Mouse (Mus musculus) midbrain, embryonic 13.5 days (tissue): ENCODE measurements around the gene Lrp2. TPM values are rescaled to one million over a fixed set of nuclear protein-coding genes. Genes with fewer than 3 reads are reported as not detected.

Experiments
- ATAC-seq: fragments of 200-750 bp; cut with Nextera tagmentation; 2 replicates; pipeline ENCODE4 v1.8.0; 2017; ENCODE audit warnings: mild to moderate bottlenecking, moderate TSS enrichment, moderate library complexity
- H3K27ac ChIP-seq: fragments of 300-500 bp; sonication (generic); 2 replicates; pipeline ENCODE4 v1.5.1; 2015; ENCODE audit warnings: inconsistent platforms, mild to moderate bottlenecking, moderate library complexity
- H3K27me3 ChIP-seq: fragments of 300-500 bp; sonication (generic); 2 replicates; pipeline ENCODE4 v1.6.1; 2015; ENCODE audit warnings: mild to moderate bottlenecking, inconsistent platforms
- H3K36me3 ChIP-seq: fragments of 300-500 bp; sonication (generic); 2 replicates; pipeline ENCODE4 v1.6.1; 2015; ENCODE audit warnings: mild to moderate bottlenecking, inconsistent platforms
- H3K4me1 ChIP-seq: fragments of 300-500 bp; sonication (generic); replicated peaks from 2 replicates; pipeline ENCODE4 v1.6.1; 2015; ENCODE audit warnings: inconsistent platforms
- H3K4me2 ChIP-seq: fragments of 300-500 bp; sonication (generic); replicated peaks from 2 replicates; pipeline ENCODE4 v1.6.1; 2015; ENCODE audit warnings: moderate library complexity, mild to moderate bottlenecking, inconsistent platforms
- H3K4me3 ChIP-seq: fragments of 300-500 bp; sonication (generic); replicated peaks from 2 replicates; pipeline ENCODE4 v1.5.1; 2015; ENCODE audit warnings: mild to moderate bottlenecking, inconsistent platforms
- H3K9ac ChIP-seq: fragments of 300-500 bp; sonication (generic); replicated peaks from 2 replicates; pipeline ENCODE4 v1.6.1; 2015; ENCODE audit warnings: mild to moderate bottlenecking, inconsistent platforms
- H3K9me3 ChIP-seq: fragments of 300-500 bp; sonication (generic); 2 replicates; pipeline ENCODE4 v1.6.1; 2016; ENCODE audit warnings: mild to moderate bottlenecking, inconsistent platforms
- WGBS: fragments of 180-500 bp; shearing (Covaris S2); methylation state at CpG from one replicate; pipeline ENCODE4 v1.1.7; 2015; 5-methylcytosine and 5-hydroxymethylcytosine counted together
- polyA plus RNA-seq: library from polyadenylated mRNA; unstranded; fragments of >200 nt; fragmentation: Nextera tagmentation; extraction: Ambion mirVana; gene quantifications from 2 replicates; pipeline ENCODE4 v1.2.1, GENCODE M21; 2015

Lrp2 gene
- polyA plus RNA-seq, 1 experiment from 2014 or later, result 3.7 TPM

- no peak overlapping the region for H3K9ac ChIP-seq
- H3K36me3 ChIP-seq, result peaks cover 30% of the 10 kb centered on the region
- no peaks in the 10 kb centered on the region for H3K4me1 ChIP-seq
- no peak for ATAC-seq
- H3K4me3 ChIP-seq, result no peak overlapping the region
- 98% methylated on average over 7 of the region's 7 CpGs for WGBS
- no peak overlapping the region for H3K4me2 ChIP-seq
- no peak overlapping the region for H3K27ac ChIP-seq
- no peaks in the 10 kb centered on the region for H3K9me3 ChIP-seq
- H3K27me3 ChIP-seq, result no peaks in the 10 kb centered on the region
These were observed 104.9 kb downstream of the Lrp2 start for GRCm38 (mm10) chr2:69480965-69481364.

- no peak for ATAC-seq
- no peaks in the 10 kb centered on the region for H3K9me3 ChIP-seq
- 94% methylated on average over 7 of the region's 7 CpGs for WGBS
- no peak overlapping the region for H3K9ac ChIP-seq
- H3K27me3 ChIP-seq, result no peaks in the 10 kb centered on the region
- H3K4me3 ChIP-seq, result no peak overlapping the region
- no peak overlapping the region for H3K27ac ChIP-seq
- H3K36me3 ChIP-seq, result peaks cover 30% of the 10 kb centered on the region
- no peaks in the 10 kb centered on the region for H3K4me1 ChIP-seq
- H3K4me2 ChIP-seq, result no peak overlapping the region
These were observed 106.0 kb downstream of the Lrp2 start for GRCm38 (mm10) chr2:69479859-69480258.

GRCm38 (mm10) chr2:69476901-69477300 is 109.0 kb downstream of the Lrp2 start:
- Histone ChIP-seq H3K27me3 (no peaks in the 10 kb centered on the region), H3K36me3 (peaks cover 17% of the 10 kb centered on the region), H3K9me3 (no peaks in the 10 kb centered on the region), H3K4me3 (no peak overlapping the region), H3K4me1 (no peaks in the 10 kb centered on the region), H3K4me2 (no peak overlapping the region), H3K27ac (no peak overlapping the region), H3K9ac (no peak overlapping the region)
- ATAC-seq, result no peak
- WGBS, result 86% methylated on average over 7 of the region's 7 CpGs

GRCm38 (mm10) chr2:69475177-69475576 is 110.7 kb downstream of the Lrp2 start:
- no peak overlapping the region for H3K9ac ChIP-seq
- no peak overlapping the region for H3K27ac ChIP-seq
- no peak overlapping the region for H3K4me2 ChIP-seq
- H3K27me3 ChIP-seq, result no peaks in the 10 kb centered on the region
- no peak overlapping the region for H3K4me3 ChIP-seq
- WGBS, result 90% methylated on average over 9 of the region's 9 CpGs
- H3K36me3 ChIP-seq, result peaks cover 12% of the 10 kb centered on the region; the same call in 1 of the 2 replicates
- H3K4me1 ChIP-seq, result no peaks in the 10 kb centered on the region
- no peak for ATAC-seq
- no peaks in the 10 kb centered on the region for H3K9me3 ChIP-seq

GRCm38 (mm10) chr2:69471837-69472236 is 114.0 kb downstream of the Lrp2 start:
- Histone ChIP-seq H3K36me3 (peaks cover 2% of the 10 kb centered on the region; the same call in 1 of the 2 replicates), H3K27ac (no peak overlapping the region), H3K4me3 (no peak overlapping the region), H3K9me3 (no peaks in the 10 kb centered on the region), H3K27me3 (no peaks in the 10 kb centered on the region), H3K4me1 (no peaks in the 10 kb centered on the region), H3K9ac (no peak overlapping the region), H3K4me2 (no peak overlapping the region)
- 89% methylated on average over 4 of the region's 4 CpGs for WGBS
- no peak for ATAC-seq

- no peak for ATAC-seq
- 87% methylated on average over 6 of the region's 6 CpGs for WGBS
- H3K9ac ChIP-seq, result no peak overlapping the region
- H3K27me3 ChIP-seq, result no peaks in the 10 kb centered on the region
- H3K4me1 ChIP-seq, result no peaks in the 10 kb centered on the region
- H3K27ac ChIP-seq, result no peak overlapping the region
- no peak overlapping the region for H3K4me2 ChIP-seq
- no peaks in the 10 kb centered on the region for H3K9me3 ChIP-seq
- H3K4me3 ChIP-seq, result no peak overlapping the region
- H3K36me3 ChIP-seq, result peaks cover 21% of the 10 kb centered on the region
These were observed 122.3 kb downstream of the Lrp2 start for GRCm38 (mm10) chr2:69463609-69464008.

GRCm38 (mm10) chr2:69459481-69459880 is 126.4 kb downstream of the Lrp2 start:
- no peak for ATAC-seq
- no peak overlapping the region for H3K27ac ChIP-seq
- H3K4me1 ChIP-seq, result no peaks in the 10 kb centered on the region
- H3K27me3 ChIP-seq, result no peaks in the 10 kb centered on the region
- H3K36me3 ChIP-seq, result peaks cover 23% of the 10 kb centered on the region
- no peaks in the 10 kb centered on the region for H3K9me3 ChIP-seq
- no peak overlapping the region for H3K4me2 ChIP-seq
- H3K4me3 ChIP-seq, result no peak overlapping the region
- 88% methylated on average over 17 of the region's 17 CpGs for WGBS
- no peak overlapping the region for H3K9ac ChIP-seq

- Histone ChIP-seq H3K9ac (no peak overlapping the region), H3K4me3 (no peak overlapping the region), H3K4me2 (no peak overlapping the region), H3K27ac (no peak overlapping the region), H3K9me3 (no peaks in the 10 kb centered on the region), H3K36me3 (peaks cover 4% of the 10 kb centered on the region; the same call in 1 of the 2 replicates), H3K4me1 (peaks cover under 1% of the 10 kb centered on the region; the same call in 1 of the 2 replicates), H3K27me3 (no peaks in the 10 kb centered on the region)
- 95% methylated on average over 5 of the region's 5 CpGs for WGBS
- no peak for ATAC-seq
These were observed 134.7 kb downstream of the Lrp2 start for GRCm38 (mm10) chr2:69451128-69451527.

GRCm38 (mm10) chr2:69448581-69448980 is 137.3 kb downstream of the Lrp2 start:
- H3K4me2 ChIP-seq, result no peak overlapping the region
- H3K27me3 ChIP-seq, result no peaks in the 10 kb centered on the region
- H3K27ac ChIP-seq, result no peak overlapping the region
- no peak overlapping the region for H3K9ac ChIP-seq
- no peaks in the 10 kb centered on the region for H3K9me3 ChIP-seq
- no peak overlapping the region for H3K4me3 ChIP-seq
- WGBS, result 91% methylated on average over 4 of the region's 4 CpGs
- no peaks in the 10 kb centered on the region; the same call in 1 of the 2 replicates for H3K36me3 ChIP-seq
- no peak for ATAC-seq
- H3K4me1 ChIP-seq, result peaks cover 3% of the 10 kb centered on the region; the same call in 1 of the 2 replicates

GRCm38 (mm10) chr2:69445896-69446472 is 139.9 kb downstream of the Lrp2 start:
- H3K27me3 ChIP-seq, result no peaks in the 10 kb centered on the region
- H3K27ac ChIP-seq, result no peak overlapping the region
- no peaks in the 10 kb centered on the region for H3K9me3 ChIP-seq
- no peak overlapping the region for H3K4me3 ChIP-seq
- ATAC-seq, result no peak
- peaks cover 3% of the 10 kb centered on the region; the same call in 1 of the 2 replicates for H3K4me1 ChIP-seq
- no peak overlapping the region for H3K4me2 ChIP-seq
- H3K36me3 ChIP-seq, result no peaks in the 10 kb centered on the region; the same call in 1 of the 2 replicates
- H3K9ac ChIP-seq, result no peak overlapping the region
- WGBS, result 70% methylated on average over 4 of the region's 4 CpGs

- H3K27ac ChIP-seq, result no peak overlapping the region
- no peaks in the 10 kb centered on the region for H3K27me3 ChIP-seq
- H3K9me3 ChIP-seq, result no peaks in the 10 kb centered on the region
- no peak overlapping the region for H3K9ac ChIP-seq
- 84% methylated on average over 3 of the region's 3 CpGs for WGBS
- no peaks in the 10 kb centered on the region; the same call in 1 of the 2 replicates for H3K36me3 ChIP-seq
- no peak overlapping the region for H3K4me2 ChIP-seq
- no peak for ATAC-seq
- peaks cover 3% of the 10 kb centered on the region; the same call in 1 of the 2 replicates for H3K4me1 ChIP-seq
- H3K4me3 ChIP-seq, result no peak overlapping the region
These were observed 144.2 kb downstream of the Lrp2 start for GRCm38 (mm10) chr2:69441656-69442055.

GRCm38 (mm10) chr2:69428116-69428515 is 157.7 kb downstream of the Lrp2 start:
- Histone ChIP-seq H3K36me3 (no peaks in the 10 kb centered on the region), H3K4me1 (no peaks in the 10 kb centered on the region)

GRCm38 (mm10) chr2:69427141-69427540 is 158.7 kb downstream of the Lrp2 start:
- Histone ChIP-seq H3K36me3 (no peaks in the 10 kb centered on the region), H3K4me1 (no peaks in the 10 kb centered on the region), H3K27me3 (peaks cover 27% of the 10 kb centered on the region), H3K9ac (no peak overlapping the region), H3K4me2 (no peak overlapping the region), H3K9me3 (no peaks in the 10 kb centered on the region), H3K4me3 (no peak overlapping the region), H3K27ac (no peak overlapping the region)
- WGBS, result 94% methylated on average over 10 of the region's 10 CpGs
- ATAC-seq, result no peak

More at GRCm38 (mm10) chr2:69428116-69428515, 157.7 kb downstream of the Lrp2 start:
- no peak overlapping the region for H3K9ac ChIP-seq
- H3K4me2 ChIP-seq, result no peak overlapping the region
- peaks cover 17% of the 10 kb centered on the region for H3K27me3 ChIP-seq
- H3K9me3 ChIP-seq, result no peaks in the 10 kb centered on the region
- peak; percentile 75; the same call in 1 of the 2 replicates for ATAC-seq
- no peak overlapping the region for H3K4me3 ChIP-seq
- WGBS, result 35% methylated on average over 3 of the region's 3 CpGs
- H3K27ac ChIP-seq, result no peak overlapping the region
